Mouse (Mus musculus) kidney, postnatal 4 days (tissue): ENCODE measurements at regions not wholly inside any gene's neighbourhood (a gene's known extent, or its start where the extent isn't known, plus 50 kb on each side); places are given as distances from the start of the nearest gene placed in this dataset.

ENCODE experiments used
- DNase-seq, 2 experiments: peaks; one replicate each; pipeline ENCODE4 v3.0.0; 2021; ENCODE audit warnings: mixed read lengths in 2 of 2

- DNase-seq = no peak
Observed at GRCm38 (mm10) chr3:23032064-23032463, 955.6 kb downstream of the Tbl1xr1 start.

- peak; percentile 8 for DNase-seq
Observed at GRCm38 (mm10) chr3:23063180-23063965, 986.9 kb downstream of the Tbl1xr1 start.

- no peak for DNase-seq
Observed at GRCm38 (mm10) chr3:23071486-23071885, 995.0 kb downstream of the Tbl1xr1 start.
